Mouse (Mus musculus): Measurements from ENCODE around the gene Csnk1g1.

Csnk1g1 gene

GRCm38 (mm10) chr9:65995603-65996376, 87.1 kb downstream of the Csnk1g1 start:
- in situ Hi-C loops (cut with MboI, MseI): no loop called here

GRCm38 (mm10) chr9:65998965-65999364, 90.2 kb downstream of the Csnk1g1 start:
- in situ Hi-C loops (cut with MboI, MseI): no loop called here

GRCm38 (mm10) chr9:66004380-66004779, 95.7 kb downstream of the Csnk1g1 start:
- in situ Hi-C loops (cut with MboI, MseI): no loop called here

- in situ Hi-C loops (cut with MboI, MseI): no loop called here
Observed at GRCm38 (mm10) chr9:66007603-66008202, 99.0 kb downstream of the Csnk1g1 start.

- in situ Hi-C loops (cut with MboI, MseI): no loop called here
Observed at GRCm38 (mm10) chr9:66020601-66021000, 111.9 kb downstream of the Csnk1g1 start.

- in situ Hi-C loops (cut with MboI, MseI): no loop called here
Observed at GRCm38 (mm10) chr9:66038082-66038481, 129.4 kb downstream of the Csnk1g1 start.

- in situ Hi-C loops (cut with MboI, MseI): no loop called here
Observed at GRCm38 (mm10) chr9:66038581-66038980, 129.9 kb downstream of the Csnk1g1 start.

GRCm38 (mm10) chr9:66039290-66039689, 130.6 kb downstream of the Csnk1g1 start:
- in situ Hi-C loops (cut with MboI, MseI): no loop called here

- in situ Hi-C loops (cut with MboI, MseI): no loop called here
Observed at GRCm38 (mm10) chr9:66040801-66041200, 132.1 kb downstream of the Csnk1g1 start.

GRCm38 (mm10) chr9:66042331-66042730, 133.6 kb downstream of the Csnk1g1 start:
- in situ Hi-C loops (cut with MboI, MseI): no loop called here

GRCm38 (mm10) chr9:66043241-66043640, 134.5 kb downstream of the Csnk1g1 start:
- in situ Hi-C loops (cut with MboI, MseI): no loop called here

GRCm38 (mm10) chr9:66049931-66050601, 141.3 kb downstream of the Csnk1g1 start:
- in situ Hi-C loops (cut with MboI, MseI): no loop called here

- in situ Hi-C loops (cut with MboI, MseI): no loop called here
Observed at GRCm38 (mm10) chr9:66051493-66051892, 142.8 kb downstream of the Csnk1g1 start.

- in situ Hi-C loops (cut with MboI, MseI): no loop called here
Observed at GRCm38 (mm10) chr9:66052731-66053130, 144.0 kb downstream of the Csnk1g1 start.

GRCm38 (mm10) chr9:66053620-66054019, 144.9 kb downstream of the Csnk1g1 start:
- in situ Hi-C loops (cut with MboI, MseI): no loop called here

- in situ Hi-C loops (cut with MboI, MseI): no loop called here
Observed at GRCm38 (mm10) chr9:66059583-66060307, 151.0 kb downstream of the Csnk1g1 start, which contains the start of gene Ppib. Ppib (plus strand) TSS chr9:66060222.

GRCm38 (mm10) chr9:66060308-66060647, 151.6 kb downstream of the Csnk1g1 start:
- in situ Hi-C loops (cut with MboI, MseI): no loop called here

GRCm38 (mm10) chr9:66060986-66061385, 152.3 kb downstream of the Csnk1g1 start:
- in situ Hi-C loops (cut with MboI, MseI): no loop called here

GRCm38 (mm10) chr9:66061656-66062055, 152.9 kb downstream of the Csnk1g1 start:
- in situ Hi-C loops (cut with MboI, MseI): no loop called here

GRCm38 (mm10) chr9:66063446-66063845, 154.7 kb downstream of the Csnk1g1 start:
- in situ Hi-C loops (cut with MboI, MseI): no loop called here

GRCm38 (mm10) chr9:66064316-66064715, 155.6 kb downstream of the Csnk1g1 start:
- in situ Hi-C loops (cut with MboI, MseI): no loop called here

GRCm38 (mm10) chr9:66066791-66067190, 158.1 kb downstream of the Csnk1g1 start:
- in situ Hi-C loops (cut with MboI, MseI): loop anchor here (5.0 kb wide), 1 partner anchor 56 kb away; no protein-coding TSS in a partner anchor

All from T-helper 2 cell (primary cell).